Mouse (Mus musculus): ENCODE measurements around the gene Intu.

The Intu gene

GRCm38 (mm10) chr3:40527976-40528950 lies 2.8 kb upstream of the Intu start:
- no peak for DNase-seq (ENCODE audit: low spot score)

- DNase-seq (ENCODE audit: low spot score) = no peak
Observed at GRCm38 (mm10) chr3:40528958-40529357, 2.1 kb upstream of the Intu start.

- DNase-seq (ENCODE audit: low spot score) = no peak
Observed at GRCm38 (mm10) chr3:40530845-40531244, 241 bp upstream of the Intu start.

- no peak for DNase-seq (ENCODE audit: low spot score)
Observed at GRCm38 (mm10) chr3:40532256-40532655, 1.2 kb downstream of the Intu start.

GRCm38 (mm10) chr3:40534141-40534540 lies 3.1 kb downstream of the Intu start:
- no peak for DNase-seq (ENCODE audit: low spot score)

GRCm38 (mm10) chr3:40540567-40541554 lies 9.8 kb downstream of the Intu start:
- peak; percentile 89 for DNase-seq (ENCODE audit: low spot score)

GRCm38 (mm10) chr3:40546621-40547020 lies 15.5 kb downstream of the Intu start:
- DNase-seq (ENCODE audit: low spot score) = no peak

GRCm38 (mm10) chr3:40652941-40653352 lies 121.9 kb downstream of the Intu start:
- no peak for DNase-seq (ENCODE audit: low spot score)

- no peak for DNase-seq (ENCODE audit: low spot score)
Observed at GRCm38 (mm10) chr3:40653582-40653981, 122.5 kb downstream of the Intu start.

GRCm38 (mm10) chr3:40654028-40654427 lies 122.9 kb downstream of the Intu start:
- no peak for DNase-seq (ENCODE audit: low spot score)

- DNase-seq (ENCODE audit: low spot score) = no peak
Observed at GRCm38 (mm10) chr3:40655571-40655970, 124.5 kb downstream of the Intu start.

- no peak for DNase-seq (ENCODE audit: low spot score)
Observed at GRCm38 (mm10) chr3:40656339-40656738, 125.3 kb downstream of the Intu start.

- DNase-seq (ENCODE audit: low spot score) = no peak
Observed at GRCm38 (mm10) chr3:40660231-40660630, 129.1 kb downstream of the Intu start.

GRCm38 (mm10) chr3:40666109-40666508 lies 135.0 kb downstream of the Intu start:
- no peak for DNase-seq (ENCODE audit: low spot score)

GRCm38 (mm10) chr3:40666861-40667719 lies 136.0 kb downstream of the Intu start:
- no peak for DNase-seq (ENCODE audit: low spot score)

GRCm38 (mm10) chr3:40668889-40669288 lies 137.8 kb downstream of the Intu start:
- no peak for DNase-seq (ENCODE audit: low spot score)

GRCm38 (mm10) chr3:40669395-40669794 lies 138.3 kb downstream of the Intu start:
- DNase-seq (ENCODE audit: low spot score) = no peak

- no peak for DNase-seq (ENCODE audit: low spot score)
Observed at GRCm38 (mm10) chr3:40673515-40673914, 142.4 kb downstream of the Intu start.

GRCm38 (mm10) chr3:40674873-40675405 lies 143.9 kb downstream of the Intu start:
- DNase-seq (ENCODE audit: low spot score) = no peak

- DNase-seq (ENCODE audit: low spot score) = no peak
Observed at GRCm38 (mm10) chr3:40678856-40679255, 147.8 kb downstream of the Intu start.

- no peak for DNase-seq (ENCODE audit: low spot score)
Observed at GRCm38 (mm10) chr3:40682404-40682803, 151.3 kb downstream of the Intu start.

Data from ovary, postnatal 14 days (tissue).